Mouse (Mus musculus): ENCODE results near the gene Gng12. TPM values are rescaled to one million over a fixed set of nuclear protein-coding genes. Genes with fewer than 3 reads are reported as not detected.

The Gng12 gene
- total and polyA plus RNA-seq, 2 experiments from 2014 or later: 43.3 to 60.1 TPM

GRCm38 (mm10) chr6:66999800-67000199 is 103.6 kb downstream of the Gng12 start:
- H3K4me2 ChIP-seq (ENCODE audit: low read depth, low read length, poor library complexity, severe bottlenecking): no peak overlapping the region
- DNase-seq (ENCODE audit: low spot score) (no peak), ATAC-seq (ENCODE audit: low FRiP score) (no peak)
- H3K9me3 ChIP-seq (ENCODE audit: low read length): no peaks in the 10 kb centered on the region
- no peak overlapping the region for H3K27ac ChIP-seq (ENCODE audit: low read depth, low read length)
- H3K9ac ChIP-seq (replicated peaks; ENCODE audit: low read length, poor library complexity, severe bottlenecking): no peak overlapping the region
- H3K27me3 ChIP-seq (ENCODE audit: insufficient read depth, low read length): no peaks in the 10 kb centered on the region
- no peaks in the 10 kb centered on the region for H3K4me1 ChIP-seq (ENCODE audit: insufficient read depth, low read length)
- no peaks in the 10 kb centered on the region for H3K36me3 ChIP-seq (ENCODE audit: insufficient read depth, low read length)
- TF ChIP-seq CTCF (IDR thresholded peaks at IDR 0.05): no peak
- no peak overlapping the region for H3K4me3 ChIP-seq (ENCODE audit: low read depth, low read length)

- ATAC-seq (ENCODE audit: low FRiP score) (no peak), DNase-seq (ENCODE audit: low spot score) (no peak)
- no peak overlapping the region for H3K9ac ChIP-seq (replicated peaks; ENCODE audit: low read length, poor library complexity, severe bottlenecking)
- H3K4me3 ChIP-seq (ENCODE audit: low read depth, low read length): no peak overlapping the region
- no peaks in the 10 kb centered on the region for H3K9me3 ChIP-seq (ENCODE audit: low read length)
- no peak overlapping the region for H3K27ac ChIP-seq (ENCODE audit: low read depth, low read length)
- no peaks in the 10 kb centered on the region for H3K4me1 ChIP-seq (ENCODE audit: insufficient read depth, low read length)
- H3K27me3 ChIP-seq (ENCODE audit: insufficient read depth, low read length): no peaks in the 10 kb centered on the region
- 89% methylated on average over 3 of the region's 3 CpGs for WGBS
- no peaks in the 10 kb centered on the region for H3K36me3 ChIP-seq (ENCODE audit: insufficient read depth, low read length)
- TF ChIP-seq CTCF (IDR thresholded peaks at IDR 0.05): no peak
- no peak overlapping the region for H3K4me2 ChIP-seq (ENCODE audit: low read depth, low read length, poor library complexity, severe bottlenecking)
Observed at GRCm38 (mm10) chr6:67009888-67010287, 113.7 kb downstream of the Gng12 start.

GRCm38 (mm10) chr6:67010370-67011216 is 114.4 kb downstream of the Gng12 start:
- no peaks in the 10 kb centered on the region for H3K36me3 ChIP-seq (ENCODE audit: insufficient read depth, low read length)
- ATAC-seq (ENCODE audit: low FRiP score) (0 out of 2 replicates have a peak, but pooled peaks have one; percentile 52), DNase-seq (ENCODE audit: low spot score) (peak; percentile 38)
- H3K4me3 ChIP-seq (ENCODE audit: low read depth, low read length): no peak overlapping the region
- no peak for TF ChIP-seq CTCF (IDR thresholded peaks at IDR 0.05)
- no peaks in the 10 kb centered on the region for H3K4me1 ChIP-seq (ENCODE audit: insufficient read depth, low read length)
- H3K27me3 ChIP-seq (ENCODE audit: insufficient read depth, low read length): no peaks in the 10 kb centered on the region
- no peak overlapping the region for H3K9ac ChIP-seq (replicated peaks; ENCODE audit: low read length, poor library complexity, severe bottlenecking)
- H3K9me3 ChIP-seq (ENCODE audit: low read length): no peaks in the 10 kb centered on the region
- 51% methylated on average over 7 of the region's 7 CpGs for WGBS
- H3K4me2 ChIP-seq (ENCODE audit: low read depth, low read length, poor library complexity, severe bottlenecking): no peak overlapping the region
- no peak overlapping the region for H3K27ac ChIP-seq (ENCODE audit: low read depth, low read length)

GRCm38 (mm10) chr6:67011217-67011518 is 115.0 kb downstream of the Gng12 start:
- no peak for DNase-seq (ENCODE audit: low spot score)
- H3K9me3 ChIP-seq (ENCODE audit: low read length): no peaks in the 10 kb centered on the region
- H3K9ac ChIP-seq (replicated peaks; ENCODE audit: low read length, poor library complexity, severe bottlenecking): no peak overlapping the region
- H3K36me3 ChIP-seq (ENCODE audit: insufficient read depth, low read length): no peaks in the 10 kb centered on the region
- no peak for TF ChIP-seq CTCF (IDR thresholded peaks at IDR 0.05)
- no peak overlapping the region for H3K27ac ChIP-seq (ENCODE audit: low read depth, low read length)
- H3K4me3 ChIP-seq (ENCODE audit: low read depth, low read length): no peak overlapping the region
- no peak overlapping the region for H3K4me2 ChIP-seq (ENCODE audit: low read depth, low read length, poor library complexity, severe bottlenecking)
- H3K4me1 ChIP-seq (ENCODE audit: insufficient read depth, low read length): no peaks in the 10 kb centered on the region
- ATAC-seq (ENCODE audit: low FRiP score): no peak
- no peaks in the 10 kb centered on the region for H3K27me3 ChIP-seq (ENCODE audit: insufficient read depth, low read length)

- 97% methylated on average over 6 of the region's 6 CpGs for WGBS
- Histone ChIP-seq H3K27me3 (ENCODE audit: insufficient read depth, low read length) (no peaks in the 10 kb centered on the region), H3K4me1 (ENCODE audit: insufficient read depth, low read length) (no peaks in the 10 kb centered on the region), H3K36me3 (ENCODE audit: insufficient read depth, low read length) (no peaks in the 10 kb centered on the region), H3K4me3 (ENCODE audit: low read depth, low read length) (no peak overlapping the region), H3K4me2 (ENCODE audit: low read depth, low read length, poor library complexity, severe bottlenecking) (no peak overlapping the region), H3K27ac (ENCODE audit: low read depth, low read length) (no peak overlapping the region), H3K9me3 (ENCODE audit: low read length) (no peaks in the 10 kb centered on the region), H3K9ac (replicated peaks; ENCODE audit: low read length, poor library complexity, severe bottlenecking) (no peak overlapping the region)
- no peak for ATAC-seq (ENCODE audit: low FRiP score)
- TF ChIP-seq CTCF (IDR thresholded peaks at IDR 0.05): no peak
- DNase-seq (ENCODE audit: low spot score): no peak
Observed at GRCm38 (mm10) chr6:67013293-67013948, 117.2 kb downstream of the Gng12 start.

- H3K9me3 ChIP-seq (ENCODE audit: low read length): no peaks in the 10 kb centered on the region
- no peak for DNase-seq (ENCODE audit: low spot score)
- no peak overlapping the region for H3K4me3 ChIP-seq (ENCODE audit: low read depth, low read length)
- H3K36me3 ChIP-seq (ENCODE audit: insufficient read depth, low read length): no peaks in the 10 kb centered on the region
- H3K27ac ChIP-seq (ENCODE audit: low read depth, low read length): no peak overlapping the region
- no peak for ATAC-seq (ENCODE audit: low FRiP score)
- TF ChIP-seq CTCF (IDR thresholded peaks at IDR 0.05): no peak
- H3K9ac ChIP-seq (replicated peaks; ENCODE audit: low read length, poor library complexity, severe bottlenecking): no peak overlapping the region
- no peak overlapping the region for H3K4me2 ChIP-seq (ENCODE audit: low read depth, low read length, poor library complexity, severe bottlenecking)
- no peaks in the 10 kb centered on the region for H3K27me3 ChIP-seq (ENCODE audit: insufficient read depth, low read length)
- no peaks in the 10 kb centered on the region for H3K4me1 ChIP-seq (ENCODE audit: insufficient read depth, low read length)
- WGBS: 87% methylated on average over 9 of the region's 9 CpGs
Observed at GRCm38 (mm10) chr6:67013949-67014678, 117.9 kb downstream of the Gng12 start.
